Comparison of ENCODE assay signal across 8 mouse cellular contexts in genomic region chr12:29141132-29141531, GRCm38 (mm10).
A peak's percentile ranks its signal among the peaks of the same experiment; 100 is the strongest.
DNase-seq lines count a peak whose midpoint lies in the region; ATAC-seq lines count a peak whose summit lies in the region.

No protein-coding gene starts in this region.

- no peak for ATAC-seq in inflammation-experienced regulatory T-cells, adult 6 months

- DNase-seq in Muller cell, postnatal 12 days (ENCODE audit: inconsistent ontology term), result peak; percentile 84
- peak; percentile 91 to 93 for DNase-seq in cerebellum, adult 18-20 months
- peak; percentile 78 to 87 for DNase-seq in frontal cortex, postnatal 36 days (ENCODE audit: low spot score in 2 of 2)
- peak; percentile 75 to 89 for DNase-seq in left cerebral cortex, postnatal 14 days (ENCODE audit: low spot score in 2 of 2)
- DNase-seq in ovary, postnatal 10 days (ENCODE audit: low spot score), result no peak
- no peak for DNase-seq in spleen, postnatal 36 days (ENCODE audit: low spot score in 2 of 2)
- no peak for DNase-seq in thymus, adult 18-20 months

- intact Hi-C loops in left cerebral cortex, postnatal 14 days (cut with DNase I), result loop anchor here (2.0 to 5.0 kb wide), 2 partner anchors 151 to 388 kb away; partner anchors contain the start of gene Myt1l

Comparison
In these comparisons a context has a peak if more than half of its experiments do, and no peak if none do; other contexts are left out.
1. DNase-seq: peak in Muller cell, postnatal 12 days (single experiment), cerebellum, adult 18-20 months (2 of 2), frontal cortex, postnatal 36 days (2 of 2) and left cerebral cortex, postnatal 14 days (2 of 2); none in ovary, postnatal 10 days (single experiment), spleen, postnatal 36 days (0 of 2) and thymus, adult 18-20 months (0 of 2).